In the genomic region with DNA sequence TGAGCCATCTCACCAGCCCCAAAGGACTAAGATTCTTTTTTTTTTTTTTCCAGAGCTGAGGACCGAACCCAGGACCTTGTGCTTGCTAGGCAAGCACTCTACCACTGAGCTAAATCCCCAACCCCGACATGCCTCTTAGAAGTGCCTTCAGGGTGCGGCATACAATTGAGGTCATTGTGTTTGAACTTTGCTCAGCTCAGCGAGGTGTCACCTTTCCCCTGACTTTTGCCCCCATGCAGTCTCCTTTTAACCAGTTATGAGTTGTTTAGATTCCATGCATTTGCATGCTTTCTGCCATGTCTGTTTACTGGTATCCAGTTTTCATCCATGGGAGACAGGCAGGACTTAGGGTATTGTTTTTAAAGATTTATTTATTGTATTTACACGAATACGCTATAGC, we compare ENCODE assay signal across 24 mouse cellular contexts. TPM values are rescaled to one million over a fixed set of nuclear protein-coding genes. Genes with fewer than 3 reads are reported as not detected.
"Had no signal": no experiment of that assay in that cellular context is flagged by ENCODE, and none has a peak within 500 bp of the region (broad histone marks: within the 10 kb centered on the region; RNA-seq: fewer than 3 reads in every experiment).

No protein-coding gene starts in this region.

- H3K27me3 ChIP-seq: liver, embryonic 13.5 days; neural tube, embryonic 12.5 days; neural tube, embryonic 15.5 days had no signal

- DNase-seq: kidney, adult 18-20 months; kidney, postnatal 14 days; layer of hippocampus, adult 9-11 months; liver, embryonic 13.5 days; lung, embryonic 14.5 days; right cerebral cortex, adult 18-20 months; right cerebral cortex, postnatal 14 days; right cerebral cortex, postnatal 4 days; thymus, adult 18-20 months; thymus, postnatal 36 days had no signal

- ATAC-seq: lung, postnatal 0 days; midbrain, embryonic 13.5 days had no signal

- H3K4me3 ChIP-seq: kidney, embryonic 15.5 days; layer of hippocampus, adult 2 months; liver, embryonic 13.5 days; midbrain, embryonic 13.5 days; neural tube, embryonic 12.5 days; neural tube, embryonic 15.5 days; stomach, embryonic 15.5 days had no signal

- H3K9me3 ChIP-seq: kidney, embryonic 15.5 days; liver, embryonic 13.5 days; midbrain, embryonic 13.5 days; neural tube, embryonic 12.5 days; neural tube, embryonic 15.5 days; stomach, embryonic 15.5 days had no signal

- H3K4me2 ChIP-seq: kidney, embryonic 15.5 days; liver, embryonic 13.5 days; lung, embryonic 14.5 days; midbrain, embryonic 13.5 days; neural tube, embryonic 12.5 days; neural tube, embryonic 15.5 days; stomach, embryonic 15.5 days had no signal

- H3K9ac ChIP-seq: kidney, embryonic 15.5 days; liver, embryonic 13.5 days; lung, embryonic 14.5 days; midbrain, embryonic 13.5 days; neural tube, embryonic 12.5 days; neural tube, embryonic 15.5 days; stomach, embryonic 15.5 days had no signal

- H3K4me1 ChIP-seq: neural tube, embryonic 12.5 days had no signal

- H3K27ac ChIP-seq: kidney, embryonic 15.5 days; layer of hippocampus, adult 2 months; liver, embryonic 13.5 days; macrophage; midbrain, embryonic 13.5 days; neural tube, embryonic 12.5 days; neural tube, embryonic 15.5 days; stomach, embryonic 15.5 days had no signal

- H3K36me3 ChIP-seq: kidney, embryonic 15.5 days; liver, embryonic 13.5 days; midbrain, embryonic 13.5 days; neural tube, embryonic 12.5 days; neural tube, embryonic 15.5 days; stomach, embryonic 15.5 days had no signal

RNA-seq across cellular contexts. Expression of gene Tuba3a, which starts 17.0 kb away (rescaled TPM):
- total RNA-seq: layer of hippocampus, adult 2 months; layer of hippocampus, postnatal 25 days; left cerebral cortex, adult 18-20 months; left cerebral cortex, postnatal 25 days; megakaryocyte, adult 5-6 weeks; midbrain, postnatal 0 days had no signal
- polyA plus RNA-seq: liver, embryonic 13.5 days; liver, embryonic 16.5 days; lung, postnatal 0 days; macrophage; midbrain, postnatal 0 days; neural tube, embryonic 15.5 days had no signal

RNA-seq across cellular contexts. Expression of gene Cd27, which starts 32.0 kb away (rescaled TPM):
- total RNA-seq: layer of hippocampus, adult 2 months; layer of hippocampus, postnatal 25 days; left cerebral cortex, adult 18-20 months; left cerebral cortex, postnatal 25 days; midbrain, postnatal 0 days had no signal
- polyA plus RNA-seq: macrophage had no signal
